Mouse (Mus musculus) G1E (cell line): ENCODE results near the gene Pkig. TPM values are rescaled to one million over a fixed set of nuclear protein-coding genes. Genes with fewer than 3 reads are reported as not detected.

Experiments used
- ATAC-seq: 2 replicates; pipeline ENCODE4 v1.8.0; 2016; ENCODE audit warnings: mild to moderate bottlenecking; ENCODE audit not compliant: insufficient number of reproducible peaks, poor library complexity, low FRiP score, severe bottlenecking; ENCODE audit errors: extremely low read depth
- DNase-seq: peaks from one replicate; pipeline ENCODE4 v3.0.0; 2012; ENCODE audit warnings: low spot score
- H3K27me3 ChIP-seq: 2 replicates; pipeline ENCODE4 v1.6.1; 2012; ENCODE audit warnings: mild to moderate bottlenecking, low read length, inconsistent platforms; ENCODE audit not compliant: insufficient read depth
- H3K36me3 ChIP-seq: replicated peaks from 2 replicates; pipeline ENCODE3; 2012; ENCODE audit warnings: mild to moderate bottlenecking, inconsistent platforms
- H3K4me1 ChIP-seq: 2 replicates; pipeline ENCODE4 v1.6.1; 2012; ENCODE audit warnings: low read depth, low read length, inconsistent platforms, mixed read lengths; ENCODE audit not compliant: insufficient read depth
- H3K4me3 ChIP-seq: 2 replicates; pipeline ENCODE4 v1.5.1; 2012; ENCODE audit warnings: low read depth, mild to moderate bottlenecking, inconsistent platforms, low read length, moderate library complexity, mixed read lengths
- H3K9me3 ChIP-seq: replicated peaks from 2 replicates; pipeline ENCODE4 v1.6.1; 2012; ENCODE audit warnings: inconsistent platforms
- CTCF ChIP-seq: IDR thresholded peaks from 2 replicates; pipeline ENCODE4 v1.5.1; 2012; ENCODE audit warnings: low read depth, low read length, inconsistent platforms, mixed read lengths
- GATA1 ChIP-seq: IDR thresholded peaks from 2 replicates; pipeline ENCODE4 v1.6.1; 2012; ENCODE audit warnings: borderline replicate concordance, low read length, inconsistent platforms, mixed read lengths
- GATA2 ChIP-seq: IDR thresholded peaks from 2 replicates; pipeline ENCODE4 v1.6.1; 2012; ENCODE audit warnings: low read depth, low read length, inconsistent platforms, borderline replicate concordance
- POLR2AphosphoS5 ChIP-seq: IDR thresholded peaks from 2 replicates; pipeline ENCODE4 v1.6.1; 2012; ENCODE audit warnings: low read depth, low read length, inconsistent platforms; ENCODE audit not compliant: insufficient replicate concordance
- TAL1 ChIP-seq: conservative IDR thresholded peaks from 2 replicates; pipeline ENCODE4 v1.6.1; 2012; ENCODE audit warnings: low read depth, low read length, inconsistent platforms, mixed read lengths
- polyA plus RNA-seq: library from polyadenylated mRNA; stranded (reverse); fragments of >175 nt; gene quantifications from 2 replicates; pipeline ENCODE4 v1.2.3, GENCODE M21; 2012
- total RNA-seq, 2 experiments: library from RNA; stranded (forward) in 1 of 2; stranded (reverse) in 1 of 2; fragments of 200-1000 nt in 1 of 2; fragments of >200 nt in 1 of 2; fragmentation: Nextera tagmentation in 1 of 2; gene quantifications; 2 replicates each; pipeline ENCODE4 v1.2.3; 2014 to 2017

The Pkig gene
- total and polyA plus RNA-seq, 3 experiments = 28.8 to 166 (median 47.9) TPM

GRCm38 (mm10) chr2:163732021-163732420 is 73.8 kb downstream of the Pkig start:
- TF ChIP-seq CTCF (no peak), GATA2 (no peak), GATA1 (no peak), POLR2AphosphoS5 (no peak), TAL1 (no peak)
- H3K4me3 ChIP-seq = no peak overlapping the region
- peaks cover 34% of the 10 kb centered on the region for H3K36me3 ChIP-seq
- no peaks in the 10 kb centered on the region for H3K27me3 ChIP-seq
- H3K9me3 ChIP-seq = no peaks in the 10 kb centered on the region
- ATAC-seq (no peak), DNase-seq (no peak)
- peaks cover 3% of the 10 kb centered on the region; the same call in 1 of the 2 replicates for H3K4me1 ChIP-seq

GRCm38 (mm10) chr2:163735163-163735562 is 77.0 kb downstream of the Pkig start:
- ATAC-seq (no peak), DNase-seq (no peak)
- no peak overlapping the region for H3K4me3 ChIP-seq
- H3K4me1 ChIP-seq = peaks cover 3% of the 10 kb centered on the region; the same call in 1 of the 2 replicates
- H3K27me3 ChIP-seq = no peaks in the 10 kb centered on the region
- peaks cover 16% of the 10 kb centered on the region for H3K36me3 ChIP-seq
- TF ChIP-seq POLR2AphosphoS5 = no peak
- no peak for TF ChIP-seq GATA1
- TF ChIP-seq TAL1 = no peak
- TF ChIP-seq GATA2 = no peak
- TF ChIP-seq CTCF = no peak
- no peaks in the 10 kb centered on the region for H3K9me3 ChIP-seq

GRCm38 (mm10) chr2:163735980-163736379 is 77.8 kb downstream of the Pkig start:
- peaks cover 3% of the 10 kb centered on the region; the same call in 1 of the 2 replicates for H3K4me1 ChIP-seq
- peak; percentile 32 for DNase-seq
- no peak for TF ChIP-seq CTCF
- TF ChIP-seq GATA1 = no peak
- ATAC-seq = no peak
- H3K4me3 ChIP-seq = no peak overlapping the region
- peaks cover 10% of the 10 kb centered on the region for H3K36me3 ChIP-seq
- no peaks in the 10 kb centered on the region for H3K9me3 ChIP-seq
- 0 out of 2 replicates have a peak, but pooled peaks cover 2% of the 10 kb centered on the region for H3K27me3 ChIP-seq

GRCm38 (mm10) chr2:163742656-163743055 is 84.5 kb downstream of the Pkig start:
- H3K9me3 ChIP-seq = no peaks in the 10 kb centered on the region
- ATAC-seq (no peak), DNase-seq (no peak)
- TF ChIP-seq GATA2 = no peak
- TF ChIP-seq POLR2AphosphoS5 = no peak
- no peak for TF ChIP-seq TAL1
- TF ChIP-seq CTCF = no peak
- no peak for TF ChIP-seq GATA1
- H3K36me3 ChIP-seq = no peaks in the 10 kb centered on the region
- H3K4me3 ChIP-seq = no peak overlapping the region
- peaks cover 39% of the 10 kb centered on the region for H3K27me3 ChIP-seq
- H3K4me1 ChIP-seq = no peaks in the 10 kb centered on the region

GRCm38 (mm10) chr2:163743357-163743756 is 85.2 kb downstream of the Pkig start:
- Histone ChIP-seq H3K36me3 (no peaks in the 10 kb centered on the region), H3K9me3 (no peaks in the 10 kb centered on the region), H3K4me3 (no peak overlapping the region), H3K4me1 (no peaks in the 10 kb centered on the region), H3K27me3 (peaks cover 44% of the 10 kb centered on the region)
- ATAC-seq = no peak
- TF ChIP-seq GATA1 = no peak
- TF ChIP-seq POLR2AphosphoS5 = no peak
- no peak for TF ChIP-seq GATA2
- no peak for TF ChIP-seq CTCF
- no peak for TF ChIP-seq TAL1
- no peak for DNase-seq

GRCm38 (mm10) chr2:163744801-163745570 is 86.8 kb downstream of the Pkig start:
- peaks cover 5% of the 10 kb centered on the region for H3K4me1 ChIP-seq
- no peak for DNase-seq
- no peak for ATAC-seq

More at GRCm38 (mm10) chr2:163744801-163745570, 86.8 kb downstream of the Pkig start:
- H3K36me3 ChIP-seq = no peaks in the 10 kb centered on the region
- no peak for TF ChIP-seq GATA2
- no peak for TF ChIP-seq GATA1
- TF ChIP-seq CTCF = no peak
- no peak for TF ChIP-seq TAL1
- TF ChIP-seq POLR2AphosphoS5 = no peak
- no peaks in the 10 kb centered on the region for H3K9me3 ChIP-seq
- H3K4me3 ChIP-seq = no peak overlapping the region
- peaks cover 60% of the 10 kb centered on the region for H3K27me3 ChIP-seq
